Mouse (Mus musculus) hindbrain, embryonic 11.5 days (tissue): ENCODE results near the gene Sat2. TPM values are rescaled to one million over a fixed set of nuclear protein-coding genes. Genes with fewer than 3 reads are reported as not detected.
A peak's percentile ranks its signal among the peaks of the same experiment; 100 is the strongest.

Experiments
- ATAC-seq: fragments of 200-750 bp; cut with Nextera tagmentation; 2 replicates; pipeline ENCODE4 v1.8.0; 2017; ENCODE audit warnings: mild to moderate bottlenecking, moderate TSS enrichment, moderate library complexity; ENCODE audit not compliant: low FRiP score
- DNase-seq: peaks from one replicate; pipeline ENCODE4 v3.0.0-alpha.2; 2015; ENCODE audit warnings: low spot score
- H3K27ac ChIP-seq: fragments of 300-500 bp; sonication (generic); 2 replicates; pipeline ENCODE4 v1.5.1; 2014; ENCODE audit warnings: mild to moderate bottlenecking, low read depth, low read length
- H3K27me3 ChIP-seq: fragments of 300-500 bp; sonication (generic); 2 replicates; pipeline ENCODE4 v1.6.1; 2014; ENCODE audit warnings: mild to moderate bottlenecking, low read length, moderate library complexity, mixed read lengths; ENCODE audit not compliant: control insufficient read depth, insufficient read depth
- H3K36me3 ChIP-seq: fragments of 300-500 bp; sonication (generic); 2 replicates; pipeline ENCODE4 v1.6.1; 2014; ENCODE audit warnings: mild to moderate bottlenecking, low read length, moderate library complexity, mixed read lengths; ENCODE audit not compliant: control insufficient read depth, insufficient read depth
- H3K4me1 ChIP-seq: fragments of 300-500 bp; sonication (generic); replicated peaks from 2 replicates; pipeline ENCODE4 v1.6.1; 2014; ENCODE audit warnings: low read length, mixed read lengths; ENCODE audit not compliant: control insufficient read depth, insufficient read depth
- H3K4me2 ChIP-seq: fragments of 300-500 bp; sonication (generic); replicated peaks from 2 replicates; pipeline ENCODE4 v1.6.1; 2014; ENCODE audit warnings: mild to moderate bottlenecking, low read depth, low read length
- H3K4me3 ChIP-seq: fragments of 300-500 bp; sonication (generic); 2 replicates; pipeline ENCODE4 v1.5.1; 2014; ENCODE audit warnings: low read depth, low read length
- H3K9ac ChIP-seq: fragments of 300-500 bp; sonication (generic); 2 replicates; pipeline ENCODE4 v1.6.1; 2014; ENCODE audit warnings: low read depth, low read length
- H3K9me3 ChIP-seq: fragments of 300-500 bp; sonication (generic); 2 replicates; pipeline ENCODE4 v1.6.1; 2016; ENCODE audit warnings: low read length; ENCODE audit not compliant: control insufficient read depth
- WGBS: fragments of 180-500 bp; shearing (Covaris S2); extraction: QIAGEN DNeasy Blood & Tissue Kit; methylation state at CpG from one replicate; pipeline ENCODE4 v1.1.7; 2014; 5-methylcytosine and 5-hydroxymethylcytosine counted together
- polyA plus RNA-seq: library from polyadenylated mRNA; unstranded; fragments of >200 nt; fragmentation: Nextera tagmentation; extraction: Ambion mirVana; gene quantifications from 2 replicates; pipeline ENCODE4 v1.2.1, GENCODE M21; 2014

Sat2 gene
- polyA plus RNA-seq, 1 experiment from 2014 or later = 20.6 TPM

- Histone ChIP-seq H3K36me3 (peaks cover 11% of the 10 kb centered on the region), H3K4me2 (no peak overlapping the region), H3K27ac (peak overlapping the region; percentile 14; the same call in 1 of the 2 replicates), H3K4me1 (no peaks in the 10 kb centered on the region; the same call in 1 of the 2 replicates), H3K9ac (no peak overlapping the region), H3K4me3 (no peak overlapping the region), H3K27me3 (no peaks in the 10 kb centered on the region), H3K9me3 (no peaks in the 10 kb centered on the region)
- DNase-seq (peak; percentile 80), ATAC-seq (no peak)
- WGBS = 82% methylated on average over 10 of the region's 10 CpGs
Observed at GRCm38 (mm10) chr11:69656617-69657461, 35.0 kb downstream of the Sat2 start.

GRCm38 (mm10) chr11:69657462-69657881, 35.6 kb downstream of the Sat2 start:
- no peak overlapping the region for H3K4me2 ChIP-seq
- 84% methylated on average over 15 of the region's 15 CpGs for WGBS
- no peaks in the 10 kb centered on the region; the same call in 1 of the 2 replicates for H3K4me1 ChIP-seq
- no peak overlapping the region for H3K4me3 ChIP-seq
- H3K9me3 ChIP-seq = no peaks in the 10 kb centered on the region
- H3K9ac ChIP-seq = no peak overlapping the region
- peaks cover 8% of the 10 kb centered on the region for H3K36me3 ChIP-seq
- H3K27me3 ChIP-seq = no peaks in the 10 kb centered on the region
- DNase-seq (no peak), ATAC-seq (no peak)
- no peak overlapping the region for H3K27ac ChIP-seq

- peak overlapping the region; percentile 50 for H3K4me3 ChIP-seq
- H3K27ac ChIP-seq = peak overlapping the region; percentile 79; the same call in 1 of the 2 replicates
- peak overlapping the region; percentile 38 for H3K4me2 ChIP-seq
- DNase-seq = no peak
- H3K9me3 ChIP-seq = no peaks in the 10 kb centered on the region
- peaks cover 4% of the 10 kb centered on the region; the same call in 1 of the 2 replicates for H3K4me1 ChIP-seq
- H3K27me3 ChIP-seq = no peaks in the 10 kb centered on the region
- no peak for ATAC-seq
- peak overlapping the region; percentile 67 for H3K9ac ChIP-seq
- 80% methylated on average over 3 of the region's 3 CpGs for WGBS
- H3K36me3 ChIP-seq = peaks cover 9% of the 10 kb centered on the region; the same call in 1 of the 2 replicates
Observed at GRCm38 (mm10) chr11:69661221-69661881, 39.5 kb downstream of the Sat2 start.

- Histone ChIP-seq H3K9ac (peak within 1 kb of the TSS; percentile 67), H3K4me1 (peaks cover 4% of the 10 kb centered on the region; the same call in 1 of the 2 replicates), H3K27me3 (no peaks in the 10 kb centered on the region), H3K9me3 (no peaks in the 10 kb centered on the region), H3K4me3 (peak within 1 kb of the TSS; percentile 50), H3K36me3 (peaks cover 9% of the 10 kb centered on the region; the same call in 1 of the 2 replicates), H3K4me2 (peak within 1 kb of the TSS; percentile 38), H3K27ac (peak within 1 kb of the TSS; percentile 79)
- DNase-seq = peak; percentile 97
- WGBS = under 1% methylated on average over 48 of the region's 48 CpGs
- peak; percentile 95 for ATAC-seq
Observed at GRCm38 (mm10) chr11:69662213-69662966, 40.6 kb downstream of the Sat2 start, which contains the start of gene Mpdu1. TSS of gene Mpdu1 (minus strand) at chr11:69662642.

GRCm38 (mm10) chr11:69662967-69663671, 41.3 kb downstream of the Sat2 start:
- H3K27me3 ChIP-seq = no peaks in the 10 kb centered on the region
- peaks cover 4% of the 10 kb centered on the region; the same call in 1 of the 2 replicates for H3K4me1 ChIP-seq
- peaks cover 10% of the 10 kb centered on the region for H3K36me3 ChIP-seq
- ATAC-seq (peak; percentile 28), DNase-seq (no peak)
- H3K9ac ChIP-seq = peak overlapping the region; percentile 8; the same call in 1 of the 2 replicates
- H3K27ac ChIP-seq = peak overlapping the region; percentile 79
- peak overlapping the region; percentile 50; the same call in 1 of the 2 replicates for H3K4me3 ChIP-seq
- WGBS = 70% methylated on average over 13 of the region's 13 CpGs
- no peaks in the 10 kb centered on the region for H3K9me3 ChIP-seq
- peak overlapping the region; percentile 38 for H3K4me2 ChIP-seq

- no peak overlapping the region for H3K4me3 ChIP-seq
- H3K27me3 ChIP-seq = no peaks in the 10 kb centered on the region
- peaks cover 15% of the 10 kb centered on the region for H3K36me3 ChIP-seq
- 92% methylated on average over 6 of the region's 6 CpGs for WGBS
- peak overlapping the region; percentile 79; the same call in 1 of the 2 replicates for H3K27ac ChIP-seq
- ATAC-seq = no peak
- no peak overlapping the region for H3K4me2 ChIP-seq
- DNase-seq = no peak
- H3K9ac ChIP-seq = no peak overlapping the region
- H3K9me3 ChIP-seq = no peaks in the 10 kb centered on the region
- H3K4me1 ChIP-seq = peaks cover 4% of the 10 kb centered on the region; the same call in 1 of the 2 replicates
Observed at GRCm38 (mm10) chr11:69663795-69664194, 42.0 kb downstream of the Sat2 start.

- ATAC-seq (no peak), DNase-seq (no peak)
- H3K4me1 ChIP-seq = peaks cover 4% of the 10 kb centered on the region; the same call in 1 of the 2 replicates
- WGBS = 95% methylated on average over 7 of the region's 7 CpGs
- H3K9ac ChIP-seq = no peak overlapping the region
- peaks cover 19% of the 10 kb centered on the region for H3K36me3 ChIP-seq
- no peaks in the 10 kb centered on the region for H3K27me3 ChIP-seq
- no peaks in the 10 kb centered on the region for H3K9me3 ChIP-seq
- H3K4me3 ChIP-seq = 0 out of 2 replicates have a peak overlapping the region, but pooled peaks have one; percentile 6
- no peak overlapping the region for H3K4me2 ChIP-seq
- no peak overlapping the region for H3K27ac ChIP-seq
Observed at GRCm38 (mm10) chr11:69664841-69665240, 43.0 kb downstream of the Sat2 start.
